Mouse (Mus musculus): ENCODE data around the gene Cox7b2. TPM values are rescaled to one million over a fixed set of nuclear protein-coding genes. Genes with fewer than 3 reads are reported as not detected.
"Not testable (repeated sequence)": the region's sequence is repeated elsewhere in the genome, so short reads cannot be mapped to it uniquely, and the experiment has no call there.

The Cox7b2 gene
- 0.86 TPM in 1 of 2 replicates, not detected in the other for polyA plus RNA-seq (2015; fragmentation: Nextera tagmentation; extraction: Ambion mirVana)

DNA sequence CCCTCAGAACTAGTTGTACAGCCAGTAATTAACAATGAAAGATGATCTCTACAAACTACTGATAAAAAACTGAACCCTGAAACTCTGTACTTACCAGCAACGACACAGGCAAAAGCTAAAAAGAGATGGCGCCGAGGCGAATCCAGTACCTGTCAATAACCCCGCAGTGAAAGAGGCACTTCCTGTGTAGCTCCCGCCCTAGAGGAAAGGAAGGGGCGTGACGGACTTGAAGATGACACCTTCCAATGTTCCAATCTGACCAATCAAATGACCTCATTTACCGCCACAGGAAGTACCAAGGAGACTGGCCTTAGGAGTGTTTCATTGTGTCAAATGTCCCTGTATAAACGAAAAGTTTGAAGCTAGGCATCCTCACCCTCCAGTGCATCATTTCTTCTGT, at the start of gene Cox7b2:
TSS of gene Cox7b2 (minus strand) at position 127 of the 400 bp plus-strand sequence.
- 96% methylated on average over 10 of the region's 10 CpGs for WGBS
- H3K9me3 ChIP-seq = no peaks in the 10 kb centered on the region
- H3K4me2 ChIP-seq (replicated peaks) = no peak within 1 kb of the TSS
- ATAC-seq = no peak
- no peak within 1 kb of the TSS for H3K4me3 ChIP-seq (replicated peaks)
- no peaks in the 10 kb centered on the region for H3K36me3 ChIP-seq
- H3K27ac ChIP-seq = no peak within 1 kb of the TSS
- H3K4me1 ChIP-seq (replicated peaks) = no peaks in the 10 kb centered on the region
- H3K27me3 ChIP-seq = no peaks in the 10 kb centered on the region
- H3K9ac ChIP-seq (replicated peaks) = no peak within 1 kb of the TSS

DNA sequence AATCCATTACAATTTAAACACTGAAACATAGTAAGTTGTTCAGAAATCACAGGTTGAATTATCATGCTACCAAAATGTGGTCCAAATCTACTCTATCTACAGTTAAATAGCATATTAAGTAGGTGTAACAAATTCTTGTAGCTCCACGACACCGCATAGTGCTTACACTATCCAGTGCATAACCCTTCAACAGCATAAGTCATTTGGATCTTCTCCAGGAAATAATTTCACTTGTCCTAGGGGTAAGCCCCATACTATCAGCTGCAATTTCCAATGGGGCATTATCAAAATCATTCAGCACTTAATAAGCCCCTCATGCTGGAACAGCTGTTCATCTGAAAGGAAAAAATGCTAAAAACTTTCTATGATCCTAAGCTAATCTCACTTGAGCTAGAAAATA, 47.3 kb upstream of the Cox7b2 start:
- Histone ChIP-seq H3K9ac (replicated peaks) (no peak overlapping the region), H3K27ac (no peak overlapping the region), H3K27me3 (no peaks in the 10 kb centered on the region), H3K36me3 (no peaks in the 10 kb centered on the region), H3K4me2 (replicated peaks) (no peak overlapping the region), H3K4me1 (replicated peaks) (no peaks in the 10 kb centered on the region), H3K9me3 (no peaks in the 10 kb centered on the region), H3K4me3 (replicated peaks) (no peak overlapping the region)
- WGBS = 75% methylated on average over 2 of the region's 2 CpGs
- no peak for ATAC-seq

DNA sequence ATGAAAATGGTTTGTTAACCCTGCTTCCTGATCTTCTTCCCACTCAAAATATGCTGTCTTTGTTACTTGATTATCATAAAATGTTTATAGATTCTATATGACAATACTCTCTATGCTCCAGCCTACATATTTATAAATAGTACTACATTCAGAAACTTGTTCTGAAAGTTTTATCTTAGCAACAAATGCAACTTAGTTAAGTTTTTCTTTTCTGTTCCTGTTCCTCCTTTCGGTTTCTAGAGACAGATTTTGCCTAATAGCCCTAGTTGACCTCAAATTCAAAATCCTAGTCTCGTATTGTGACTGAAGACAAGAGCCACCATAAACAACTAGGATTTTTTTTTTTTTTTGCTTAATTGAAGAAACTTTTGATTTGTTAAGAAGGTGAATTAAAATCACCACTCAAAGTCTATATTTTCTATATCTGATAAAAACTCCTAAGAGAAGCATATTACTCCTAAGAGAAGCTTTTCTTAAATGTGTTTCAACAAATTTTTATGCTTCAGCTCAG, 45.8 kb upstream of the Cox7b2 start:
- Histone ChIP-seq H3K9ac (replicated peaks) (no peak overlapping the region), H3K27me3 (no peaks in the 10 kb centered on the region), H3K9me3 (no peaks in the 10 kb centered on the region), H3K4me2 (replicated peaks) (no peak overlapping the region), H3K4me1 (replicated peaks) (no peaks in the 10 kb centered on the region), H3K27ac (no peak overlapping the region), H3K4me3 (replicated peaks) (no peak overlapping the region), H3K36me3 (no peaks in the 10 kb centered on the region)
- no peak for ATAC-seq
- WGBS = 78% methylated on average over 2 of the region's 2 CpGs

DNA sequence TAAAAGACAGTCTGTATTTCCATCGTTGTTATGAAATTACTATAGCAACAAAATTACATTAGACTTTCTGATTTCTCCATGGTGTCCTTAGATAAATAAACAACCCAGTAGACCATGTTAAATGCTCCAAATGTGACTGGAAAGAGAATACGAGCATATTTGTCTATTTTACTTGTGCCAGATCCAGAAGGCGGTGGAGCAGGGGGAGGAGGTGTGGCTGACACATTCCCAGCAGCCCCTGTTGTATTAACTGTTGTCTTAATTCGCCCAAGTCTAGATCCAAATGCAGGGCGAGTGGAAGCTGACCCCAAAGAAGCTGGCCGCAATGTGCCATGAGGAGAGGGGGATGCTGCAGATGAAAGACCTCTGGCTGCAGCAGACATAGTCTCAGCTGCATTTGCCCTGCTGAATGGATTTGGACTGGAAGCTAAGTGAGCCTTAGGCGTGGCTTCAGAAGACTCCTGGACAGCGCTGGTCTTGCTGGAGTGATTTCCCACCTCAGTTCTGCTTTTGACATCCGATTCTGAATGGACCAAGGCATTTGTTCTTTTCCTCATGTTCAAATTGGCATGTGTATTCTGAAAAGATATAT, 23.7 kb upstream of the Cox7b2 start:
- H3K4me1 ChIP-seq (replicated peaks) = no peaks in the 10 kb centered on the region
- ATAC-seq = no peak
- no peak overlapping the region for H3K4me2 ChIP-seq (replicated peaks)
- WGBS = 85% methylated on average over 9 of the region's 9 CpGs
- H3K36me3 ChIP-seq = no peaks in the 10 kb centered on the region
- no peak overlapping the region for H3K9ac ChIP-seq (replicated peaks)
- H3K27ac ChIP-seq = no peak overlapping the region
- H3K27me3 ChIP-seq = no peaks in the 10 kb centered on the region
- H3K4me3 ChIP-seq (replicated peaks) = no peak overlapping the region
- H3K9me3 ChIP-seq = no peaks in the 10 kb centered on the region

DNA sequence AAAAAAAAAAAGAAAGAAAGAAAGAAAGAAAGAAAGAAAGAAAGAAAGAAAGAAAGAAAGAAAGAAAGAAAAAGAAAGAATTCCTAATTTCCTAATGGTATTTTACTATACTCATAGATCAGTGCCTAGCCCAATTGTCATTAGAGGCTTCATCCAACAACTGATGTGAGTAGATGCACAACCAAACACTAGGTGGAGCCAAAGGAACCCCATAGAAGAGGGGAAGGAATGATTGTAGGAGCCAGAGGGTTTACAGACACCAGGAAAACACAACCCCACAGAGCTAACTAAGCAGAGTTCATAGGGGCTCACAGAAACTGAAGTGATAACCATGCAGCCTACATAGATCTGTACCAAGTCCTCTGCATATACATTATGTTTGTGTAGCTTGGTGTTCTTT, 2.5 kb downstream of the Cox7b2 start:
- Histone ChIP-seq H3K4me3 (replicated peaks) (no peak overlapping the region), H3K4me1 (replicated peaks) (no peaks in the 10 kb centered on the region), H3K9me3 (no peaks in the 10 kb centered on the region), H3K9ac (replicated peaks) (no peak overlapping the region), H3K36me3 (no peaks in the 10 kb centered on the region), H3K27me3 (no peaks in the 10 kb centered on the region), H3K27ac (no peak overlapping the region), H3K4me2 (replicated peaks) (no peak overlapping the region)
- no peak for ATAC-seq

DNA sequence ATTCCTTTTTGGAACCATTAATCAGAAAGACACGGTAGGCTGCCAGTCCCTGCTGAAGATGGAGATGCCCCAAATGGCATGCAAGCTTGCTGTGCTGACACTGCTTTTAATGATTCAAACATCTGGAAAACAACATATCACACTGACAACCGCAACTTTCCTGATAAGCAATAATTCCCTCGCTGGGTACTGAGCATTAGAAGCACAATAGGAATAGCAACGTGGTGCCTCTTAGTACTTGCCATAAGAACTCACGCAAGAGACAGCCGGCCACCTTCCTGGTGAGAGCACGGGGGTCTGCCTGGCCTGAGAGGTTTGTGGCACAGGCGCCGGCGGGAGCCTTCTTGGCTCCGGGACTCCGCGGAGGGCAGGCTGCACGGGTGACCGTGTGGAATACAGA, 22.5 kb downstream of the Cox7b2 start:
- H3K36me3 ChIP-seq; H3K9ac ChIP-seq (replicated peaks); H3K9me3 ChIP-seq; H3K27me3 ChIP-seq; H3K27ac ChIP-seq; H3K4me1 ChIP-seq (replicated peaks); H3K4me2 ChIP-seq (replicated peaks); ATAC-seq; H3K4me3 ChIP-seq (replicated peaks): not testable (repeated sequence)
- 83% methylated on average over 10 of the region's 15 CpGs for WGBS

DNA sequence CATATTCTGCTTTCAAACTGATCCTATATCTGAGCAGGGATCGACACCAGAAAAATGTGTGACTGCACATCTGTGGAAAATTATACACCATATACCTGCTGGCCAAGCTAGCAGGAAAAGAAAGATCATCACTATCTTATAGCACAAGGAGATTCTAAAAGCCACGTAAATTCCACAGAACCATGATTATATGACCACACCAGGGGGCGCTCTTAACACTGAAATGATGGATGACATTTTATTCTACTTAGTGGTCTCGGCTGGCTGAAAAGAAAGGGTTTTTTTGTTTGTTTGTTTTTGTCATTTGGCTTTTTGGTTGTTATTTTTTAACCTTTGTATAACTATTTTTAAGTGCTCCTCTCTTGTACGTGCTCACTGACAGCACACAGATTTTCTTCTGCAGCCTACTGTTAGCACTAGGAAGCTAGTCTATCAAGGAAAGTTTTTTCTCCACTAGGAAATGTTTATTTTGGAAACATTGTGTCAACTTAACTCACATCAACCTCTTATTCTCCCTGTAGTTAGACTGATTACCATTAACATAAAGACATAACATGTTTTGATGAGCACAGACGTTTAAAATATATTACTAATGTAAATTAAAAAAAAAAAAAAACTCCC, 45.8 kb downstream of the Cox7b2 start:
- peak; percentile 55; the same call in 1 of the 2 replicates for ATAC-seq
- Histone ChIP-seq H3K27ac (no peak overlapping the region), H3K9ac (replicated peaks) (no peak overlapping the region), H3K4me2 (replicated peaks) (no peak overlapping the region), H3K4me3 (replicated peaks) (no peak overlapping the region), H3K36me3 (no peaks in the 10 kb centered on the region), H3K9me3 (no peaks in the 10 kb centered on the region), H3K27me3 (no peaks in the 10 kb centered on the region), H3K4me1 (replicated peaks) (no peaks in the 10 kb centered on the region)
- 23% methylated on average over 6 of the region's 6 CpGs for WGBS

DNA sequence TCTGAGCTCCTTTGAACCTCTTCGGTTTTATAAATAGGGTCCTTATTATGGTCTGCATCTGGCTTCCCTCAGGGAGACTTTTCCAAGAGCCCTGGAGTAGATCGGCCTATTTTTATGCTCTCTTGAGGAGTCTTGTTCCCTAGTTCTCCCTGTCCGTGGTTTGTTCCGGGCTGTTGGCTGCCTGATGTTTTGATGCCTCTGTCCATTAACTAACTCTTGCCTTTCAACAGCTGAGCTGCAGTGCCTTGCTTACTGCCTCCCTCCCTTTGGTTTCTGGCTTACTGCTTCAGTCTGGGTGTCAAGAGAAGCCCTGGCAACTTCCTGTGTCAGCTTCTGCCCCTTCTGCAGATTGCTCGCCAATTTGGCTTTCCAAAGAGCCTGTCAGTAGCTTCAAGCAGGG, 52.4 kb downstream of the Cox7b2 start:
- no peaks in the 10 kb centered on the region for H3K36me3 ChIP-seq
- H3K9ac ChIP-seq (replicated peaks) = no peak overlapping the region
- WGBS = 54% methylated on average over 5 of the region's 5 CpGs
- H3K27me3 ChIP-seq = no peaks in the 10 kb centered on the region
- H3K4me2 ChIP-seq (replicated peaks) = no peak overlapping the region
- peaks cover 6% of the 10 kb centered on the region for H3K4me1 ChIP-seq (replicated peaks)
- H3K27ac ChIP-seq = no peak overlapping the region
- no peaks in the 10 kb centered on the region for H3K9me3 ChIP-seq
- ATAC-seq = no peak
- no peak overlapping the region for H3K4me3 ChIP-seq (replicated peaks)

DNA sequence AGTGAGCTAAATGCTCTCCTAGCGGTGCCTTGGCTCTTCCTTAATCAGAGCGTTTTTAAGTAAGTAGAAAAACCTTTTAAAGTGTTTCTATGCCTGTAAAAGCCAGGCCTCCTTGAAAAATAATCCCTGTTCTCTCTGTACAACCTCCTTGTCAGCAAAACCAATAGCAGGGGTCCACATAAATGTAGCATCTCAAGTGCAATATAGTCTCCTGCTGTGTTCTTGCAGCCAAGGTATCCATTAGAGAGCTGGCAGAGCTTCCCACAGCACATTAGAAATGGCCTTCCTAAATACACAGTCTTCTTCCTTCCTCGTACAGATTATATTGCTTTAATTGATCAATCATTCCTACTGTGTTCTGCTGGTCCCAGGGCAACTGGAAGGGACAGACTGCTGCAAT, 91.0 kb downstream of the Cox7b2 start:
- no peak overlapping the region for H3K9ac ChIP-seq (replicated peaks)
- WGBS = 55% methylated on average over 3 of the region's 3 CpGs
- H3K4me1 ChIP-seq (replicated peaks) = no peaks in the 10 kb centered on the region
- ATAC-seq = 0 out of 2 replicates have a peak, but pooled peaks have one; percentile 24
- no peak overlapping the region for H3K4me2 ChIP-seq (replicated peaks)
- no peaks in the 10 kb centered on the region for H3K27me3 ChIP-seq
- H3K36me3 ChIP-seq = no peaks in the 10 kb centered on the region
- no peak overlapping the region for H3K27ac ChIP-seq
- no peaks in the 10 kb centered on the region for H3K9me3 ChIP-seq
- H3K4me3 ChIP-seq (replicated peaks) = no peak overlapping the region

DNA sequence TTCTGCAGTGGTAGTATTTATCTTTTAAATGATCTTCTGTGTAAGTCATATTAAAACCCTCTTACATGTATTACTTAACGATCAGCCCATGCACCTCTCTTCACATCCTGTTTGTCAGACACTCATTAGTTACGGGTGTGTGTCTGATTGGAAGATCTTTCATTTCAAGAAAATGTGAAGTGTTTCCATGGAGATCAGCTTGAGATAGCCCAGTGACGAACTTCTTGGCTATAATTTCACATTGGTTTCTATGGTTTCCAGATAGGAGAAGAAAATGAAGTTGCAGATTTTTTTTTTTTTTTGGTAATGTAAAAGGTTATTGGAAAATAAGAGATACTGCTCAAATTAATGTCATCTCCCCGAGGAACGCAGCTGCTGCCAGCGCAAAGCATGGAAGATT, 107.8 kb downstream of the Cox7b2 start:
- H3K27ac ChIP-seq = no peak overlapping the region
- no peak overlapping the region for H3K4me3 ChIP-seq (replicated peaks)
- no peaks in the 10 kb centered on the region for H3K9me3 ChIP-seq
- H3K4me1 ChIP-seq (replicated peaks) = no peaks in the 10 kb centered on the region; the same call in 1 of the 2 replicates
- no peak overlapping the region for H3K9ac ChIP-seq (replicated peaks)
- no peak overlapping the region for H3K4me2 ChIP-seq (replicated peaks)
- ATAC-seq = no peak
- no peaks in the 10 kb centered on the region for H3K36me3 ChIP-seq
- 67% methylated on average over 6 of the region's 6 CpGs for WGBS
- H3K27me3 ChIP-seq = no peaks in the 10 kb centered on the region

Data from midbrain, embryonic 13.5 days (tissue).